Mouse (Mus musculus) embryonic facial prominence, embryonic 14.5 days (tissue): ENCODE results near the gene Olfr1449. TPM values are rescaled to one million over a fixed set of nuclear protein-coding genes. Genes with fewer than 3 reads are reported as not detected.
"Not testable (repeated sequence)": the region's sequence is repeated elsewhere in the genome, so short reads cannot be mapped to it uniquely, and the experiment has no call there.

ENCODE experiments used
- ATAC-seq: fragments of 200-750 bp; cut with Nextera tagmentation; 2 replicates; pipeline ENCODE4 v1.8.0; 2017; ENCODE audit warnings: low read depth, moderate number of reproducible peaks, moderate TSS enrichment
- DNase-seq: peaks from one replicate; pipeline ENCODE4 v3.0.0-alpha.2; 2015; ENCODE audit warnings: low spot score
- H3K27ac ChIP-seq: fragments of 300-500 bp; sonication (generic); replicated peaks from 2 replicates; pipeline ENCODE4 v1.5.1; 2014; ENCODE audit warnings: low read depth, mild to moderate bottlenecking, low read length, moderate library complexity
- H3K27me3 ChIP-seq: fragments of 300-500 bp; sonication (generic); replicated peaks from 2 replicates; pipeline ENCODE4 v1.6.1; 2014; ENCODE audit warnings: low read length; ENCODE audit not compliant: control insufficient read depth, insufficient read depth
- H3K36me3 ChIP-seq: fragments of 300-500 bp; sonication (generic); 2 replicates; pipeline ENCODE4 v1.6.1; 2014; ENCODE audit warnings: low read length, mixed read lengths; ENCODE audit not compliant: control insufficient read depth, insufficient read depth
- H3K4me1 ChIP-seq: fragments of 300-500 bp; sonication (generic); 2 replicates; pipeline ENCODE4 v1.6.1; 2014; ENCODE audit warnings: antibody characterized with exemption, low read length; ENCODE audit not compliant: control insufficient read depth, insufficient read depth
- H3K4me2 ChIP-seq: fragments of 300-500 bp; sonication (generic); 2 replicates; pipeline ENCODE4 v1.6.1; 2014; ENCODE audit warnings: low read depth, mild to moderate bottlenecking, low read length, moderate library complexity, mixed read lengths
- H3K4me3 ChIP-seq: fragments of 300-500 bp; sonication (generic); 2 replicates; pipeline ENCODE4 v1.5.1; 2014; ENCODE audit warnings: low read depth, mild to moderate bottlenecking, low read length
- H3K9ac ChIP-seq: fragments of 300-500 bp; sonication (generic); 2 replicates; pipeline ENCODE4 v1.6.1; 2014; ENCODE audit warnings: low read depth, mild to moderate bottlenecking, low read length, moderate library complexity, mixed read lengths
- H3K9me3 ChIP-seq: fragments of 300-500 bp; sonication (generic); 2 replicates; pipeline ENCODE4 v1.6.1; 2016; ENCODE audit warnings: low read length; ENCODE audit not compliant: control insufficient read depth
- WGBS: fragments of 180-500 bp; shearing (Covaris S2); extraction: QIAGEN DNeasy Blood & Tissue Kit; methylation state at CpG from one replicate; pipeline ENCODE4 v1.1.7; 2014; 5-methylcytosine and 5-hydroxymethylcytosine counted together
- polyA plus RNA-seq: library from polyadenylated mRNA; unstranded; fragments of >200 nt; fragmentation: Nextera tagmentation; extraction: Ambion mirVana; gene quantifications from 2 replicates; pipeline ENCODE4 v1.2.1, GENCODE M21; 2014

Olfr1449 gene
- polyA plus RNA-seq = not detected in 2 replicates

GRCm38 (mm10) chr19:12930540-12930939, at the start of gene Olfr1449:
TSS of gene Olfr1449 (plus strand) at chr19:12930840.
- DNase-seq (no peak), ATAC-seq (no peak)
- no peaks in the 10 kb centered on the region for H3K4me1 ChIP-seq

DNA sequence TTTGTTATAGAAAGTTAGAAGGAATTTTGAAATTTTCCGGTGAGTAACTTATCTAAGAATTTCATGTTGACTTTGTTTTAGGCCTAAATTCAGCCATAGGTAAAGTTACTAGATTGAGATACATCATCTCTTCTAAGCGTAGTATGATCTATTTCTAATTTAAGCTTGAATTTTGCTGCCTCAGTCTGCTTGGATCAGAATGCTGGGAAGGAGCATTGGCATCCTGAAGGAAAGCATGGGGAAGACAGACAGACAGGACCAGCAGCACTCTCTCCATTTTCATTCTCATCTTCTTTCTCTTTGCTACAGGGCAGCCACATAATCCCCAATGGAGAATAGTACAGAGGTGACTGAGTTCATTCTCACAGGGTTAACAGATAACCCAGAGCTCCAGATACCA, 47.1 kb upstream of the Olfr1449 start, which contains the start of gene Olfr1445:
TSS of gene Olfr1445 (plus strand) at position 301 of the 400 bp plus-strand sequence.
- ATAC-seq = no peak

More at GRCm38 (mm10) chr19:12930540-12930939, at the start of gene Olfr1449:
- Histone ChIP-seq H3K4me3 (no peak within 1 kb of the TSS), H3K9me3 (no peaks in the 10 kb centered on the region), H3K4me2 (no peak within 1 kb of the TSS), H3K27ac (no peak within 1 kb of the TSS), H3K36me3 (no peaks in the 10 kb centered on the region), H3K9ac (no peak within 1 kb of the TSS), H3K27me3 (no peaks in the 10 kb centered on the region)

DNA sequence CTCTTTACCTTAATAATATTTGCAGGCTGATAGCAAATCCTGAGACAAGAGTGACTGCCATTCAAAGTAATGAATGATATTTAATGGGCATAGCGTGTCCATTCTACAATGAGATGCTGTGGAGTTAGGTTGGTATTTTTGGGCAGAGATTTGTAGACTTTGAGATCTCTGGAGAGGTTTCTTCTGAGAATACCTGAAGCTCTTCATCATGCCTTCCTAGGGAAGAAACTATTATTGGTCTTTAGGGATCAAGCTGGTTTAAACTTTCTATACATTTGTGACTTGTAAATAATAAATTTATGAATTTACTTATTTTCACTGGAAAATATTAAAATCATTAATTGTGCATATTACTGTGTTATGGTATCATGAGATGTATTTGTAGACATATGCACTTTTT, 37.2 kb upstream of the Olfr1449 start, which contains the start of gene Olfr1446:
TSS of gene Olfr1446 (minus strand) at position 101 of the 400 bp plus-strand sequence.
- no peaks in the 10 kb centered on the region for H3K36me3 ChIP-seq
- no peak within 1 kb of the TSS for H3K4me2 ChIP-seq
- no peak within 1 kb of the TSS for H3K4me3 ChIP-seq
- WGBS = 80% methylated on average over 1 of the region's 1 CpGs
- no peaks in the 10 kb centered on the region for H3K4me1 ChIP-seq
- H3K27me3 ChIP-seq = no peaks in the 10 kb centered on the region
- H3K9me3 ChIP-seq = no peaks in the 10 kb centered on the region
- H3K27ac ChIP-seq = no peak within 1 kb of the TSS
- ATAC-seq (no peak), DNase-seq (no peak)
- H3K9ac ChIP-seq = no peak within 1 kb of the TSS

More for the DNA sequence above, 47.1 kb upstream of the Olfr1449 start, which contains the start of gene Olfr1445:
- no peak for DNase-seq
- Histone ChIP-seq H3K4me2 (no peak within 1 kb of the TSS), H3K27ac (no peak within 1 kb of the TSS), H3K9ac (no peak within 1 kb of the TSS), H3K4me1 (no peaks in the 10 kb centered on the region), H3K27me3 (no peaks in the 10 kb centered on the region), H3K4me3 (no peak within 1 kb of the TSS), H3K36me3 (no peaks in the 10 kb centered on the region), H3K9me3 (no peaks in the 10 kb centered on the region)
- 79% methylated on average over 2 of the region's 2 CpGs for WGBS

DNA sequence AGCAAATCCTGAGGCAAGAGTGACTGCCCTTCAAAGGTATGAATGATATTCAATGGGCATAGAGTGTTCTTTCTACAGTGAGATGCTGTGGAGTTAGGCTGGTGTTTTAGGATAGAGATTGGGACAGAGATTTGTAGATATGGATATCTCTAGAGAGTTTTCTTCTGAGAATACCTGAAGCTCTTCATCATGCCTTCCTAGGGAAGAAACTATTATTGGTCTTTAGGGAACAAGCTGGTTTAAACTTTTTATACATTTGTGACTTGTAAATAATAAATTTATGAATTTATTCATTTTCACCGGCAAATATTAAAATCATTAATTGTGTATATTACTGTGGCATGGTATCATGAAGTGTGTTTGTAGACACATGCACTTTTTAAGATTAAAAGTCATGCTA, 27.0 kb upstream of the Olfr1449 start, which contains the start of gene Olfr1447:
TSS of gene Olfr1447 (minus strand) at position 101 of the 400 bp plus-strand sequence.
- no peaks in the 10 kb centered on the region for H3K36me3 ChIP-seq
- 94% methylated on average over 1 of the region's 1 CpGs for WGBS
- no peak for DNase-seq
- H3K4me3 ChIP-seq = no peak within 1 kb of the TSS
- H3K27me3 ChIP-seq = no peaks in the 10 kb centered on the region
- no peak within 1 kb of the TSS for H3K27ac ChIP-seq
- H3K9me3 ChIP-seq = no peaks in the 10 kb centered on the region
- no peaks in the 10 kb centered on the region for H3K4me1 ChIP-seq
- H3K9ac ChIP-seq = no peak within 1 kb of the TSS
- H3K4me2 ChIP-seq = no peak within 1 kb of the TSS
- no peak for ATAC-seq

DNA sequence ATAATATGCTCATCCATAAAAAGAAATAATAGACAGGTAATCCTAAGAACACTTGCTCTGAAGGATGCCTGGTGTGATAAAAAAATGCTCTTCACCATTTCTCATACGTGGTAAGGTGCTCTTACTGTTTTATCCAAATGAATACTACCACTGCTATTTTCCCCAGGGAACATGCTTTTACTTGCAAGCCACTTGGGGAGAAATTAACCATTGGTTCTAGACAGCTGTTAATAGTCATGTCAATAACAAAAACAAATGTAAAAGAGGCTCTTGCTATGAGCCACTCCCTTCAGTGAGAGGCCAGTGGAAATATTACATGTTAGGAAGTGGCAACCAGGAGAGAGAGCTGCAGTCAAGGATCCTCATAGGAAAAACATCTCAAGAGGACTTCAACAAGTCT, 6.3 kb upstream of the Olfr1449 start, which contains the start of gene Olfr1448:
TSS of gene Olfr1448 (minus strand) at position 101 of the 400 bp plus-strand sequence.
- ATAC-seq = no peak
- Histone ChIP-seq H3K9me3 (no peaks in the 10 kb centered on the region), H3K27me3 (no peaks in the 10 kb centered on the region), H3K9ac (no peak within 1 kb of the TSS), H3K4me2 (no peak within 1 kb of the TSS), H3K4me1 (no peaks in the 10 kb centered on the region), H3K4me3 (no peak within 1 kb of the TSS), H3K27ac (no peak within 1 kb of the TSS), H3K36me3 (no peaks in the 10 kb centered on the region)
- 59% methylated on average over 1 of the region's 1 CpGs for WGBS
- DNase-seq = no peak

GRCm38 (mm10) chr19:12949958-12950357, 19.3 kb downstream of the Olfr1449 start, which contains the start of gene Olfr1450:
TSS of gene Olfr1450 (plus strand) at chr19:12950258.
- Histone ChIP-seq H3K4me1 (no peaks in the 10 kb centered on the region), H3K4me2 (no peak within 1 kb of the TSS), H3K9me3 (no peaks in the 10 kb centered on the region), H3K9ac (no peak within 1 kb of the TSS), H3K36me3 (no peaks in the 10 kb centered on the region), H3K27me3 (no peaks in the 10 kb centered on the region), H3K27ac (no peak within 1 kb of the TSS), H3K4me3 (no peak within 1 kb of the TSS)
- no peak for ATAC-seq
- DNase-seq = no peak
- WGBS = 90% methylated on average over 1 of the region's 1 CpGs

DNA sequence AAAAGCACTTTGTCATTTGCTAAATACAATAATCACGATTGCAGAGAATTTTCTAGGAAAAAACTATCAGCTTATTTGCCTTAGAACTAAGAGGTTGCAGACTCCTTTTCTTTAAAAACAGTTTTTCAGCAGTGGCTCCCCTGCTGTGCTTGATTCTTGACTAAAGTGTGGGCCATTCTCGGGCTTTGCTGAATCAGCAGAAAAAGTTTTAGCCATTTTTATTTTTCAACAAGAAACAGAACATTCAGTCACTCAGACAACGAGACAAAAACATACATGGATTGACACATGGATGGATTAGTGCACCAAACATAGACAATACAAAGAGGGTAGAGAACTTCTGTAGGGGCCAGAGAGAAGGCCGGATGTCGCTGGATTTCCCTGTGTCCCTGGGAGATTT, 39.4 kb downstream of the Olfr1449 start:
- H3K27me3 ChIP-seq, H3K4me1 ChIP-seq, H3K27ac ChIP-seq, H3K4me3 ChIP-seq, H3K9ac ChIP-seq, H3K36me3 ChIP-seq, H3K4me2 ChIP-seq, ATAC-seq, H3K9me3 ChIP-seq, DNase-seq: not testable (repeated sequence)
- WGBS = 82% methylated on average over 5 of the region's 5 CpGs

Other genes starting within 250 kb of the Olfr1449 start
- gene Keg1, start 235.1 kb upstream of the Olfr1449 start, polyA plus RNA-seq = not detected in 2 replicates
- 0.29 and 0.81 TPM in 2 replicates for gene Cntf, start 165.2 kb upstream of the Olfr1449 start, polyA plus RNA-seq
- gene Zfp91, start 134.7 kb upstream of the Olfr1449 start, polyA plus RNA-seq = 8.9 and 10.1 TPM in 2 replicates
- 4.2 and 4.6 TPM in 2 replicates for gene Lpxn, start 134.6 kb upstream of the Olfr1449 start, polyA plus RNA-seq
- not detected in 2 replicates for gene Gm5244, start 84.2 kb upstream of the Olfr1449 start, polyA plus RNA-seq
- gene Olfr1444, start 73.6 kb upstream of the Olfr1449 start, polyA plus RNA-seq = not detected in 2 replicates
- gene Olfr1445, start 47.0 kb upstream of the Olfr1449 start, polyA plus RNA-seq = not detected in 2 replicates
- gene Olfr1446, start 37.3 kb upstream of the Olfr1449 start, polyA plus RNA-seq = not detected in 2 replicates
- gene Olfr1447, start 27.1 kb upstream of the Olfr1449 start, polyA plus RNA-seq = not detected in 2 replicates
- not detected in 2 replicates for gene Olfr1448, start 6.4 kb upstream of the Olfr1449 start, polyA plus RNA-seq
- gene Olfr1450, start 19.4 kb downstream of the Olfr1449 start, polyA plus RNA-seq = not detected in 2 replicates
- not detected in 2 replicates for gene Olfr1451, start 64.2 kb downstream of the Olfr1449 start, polyA plus RNA-seq
- not detected in 2 replicates for gene Olfr1453, start 97.5 kb downstream of the Olfr1449 start, polyA plus RNA-seq
- 0.13 TPM in 1 of 2 replicates, not detected in the other for gene Olfr1454, start 129.8 kb downstream of the Olfr1449 start, polyA plus RNA-seq
- gene Olfr1457, start 167.1 kb downstream of the Olfr1449 start, polyA plus RNA-seq = not detected in 2 replicates
- gene Olfr1458, start 175.9 kb downstream of the Olfr1449 start, polyA plus RNA-seq = not detected in 2 replicates
- 0.11 TPM in 1 of 2 replicates, not detected in the other for gene Olfr1459, start 218.7 kb downstream of the Olfr1449 start, polyA plus RNA-seq
- gene Olfr1461, start 232.2 kb downstream of the Olfr1449 start, polyA plus RNA-seq = not detected in 2 replicates